Mouse (Mus musculus) hindbrain, postnatal 0 days (tissue): ENCODE data around the gene Cela2a. TPM values are rescaled to one million over a fixed set of nuclear protein-coding genes. Genes with fewer than 3 reads are reported as not detected.

ENCODE experiments used
- ATAC-seq: fragments of 200-750 bp; cut with Nextera tagmentation; 2 replicates; pipeline ENCODE4 v1.8.0; 2017; ENCODE audit warnings: mild to moderate bottlenecking, moderate TSS enrichment, moderate library complexity
- DNase-seq: peaks from one replicate; pipeline ENCODE4 v3.0.0-alpha.2; 2015; ENCODE audit warnings: low spot score
- H3K27ac ChIP-seq: fragments of 300-500 bp; sonication (generic); 2 replicates; pipeline ENCODE4 v1.5.1; 2014; ENCODE audit warnings: mild to moderate bottlenecking
- H3K27me3 ChIP-seq: fragments of 300-500 bp; sonication (generic); 2 replicates; pipeline ENCODE4 v1.6.1; 2014; ENCODE audit warnings: low read length, mixed read lengths; ENCODE audit not compliant: insufficient read depth
- H3K36me3 ChIP-seq: fragments of 300-500 bp; sonication (generic); 2 replicates; pipeline ENCODE4 v1.6.1; 2014; ENCODE audit warnings: low read length, mixed read lengths; ENCODE audit not compliant: insufficient read depth
- H3K4me1 ChIP-seq: fragments of 300-500 bp; sonication (generic); 2 replicates; pipeline ENCODE4 v1.6.1; 2014; ENCODE audit warnings: antibody characterized with exemption, low read length, mixed read lengths; ENCODE audit not compliant: insufficient read depth
- H3K4me2 ChIP-seq: fragments of 300-500 bp; sonication (generic); 2 replicates; pipeline ENCODE4 v1.6.1; 2014; ENCODE audit warnings: low read depth, mild to moderate bottlenecking, low read length, moderate library complexity, mixed read lengths
- H3K4me3 ChIP-seq: fragments of 300-500 bp; sonication (generic); 2 replicates; pipeline ENCODE4 v1.5.1; 2014; ENCODE audit warnings: low read length
- H3K9ac ChIP-seq: fragments of 300-500 bp; sonication (generic); replicated peaks from 2 replicates; pipeline ENCODE4 v1.6.1; 2014; ENCODE audit warnings: mild to moderate bottlenecking, low read length, moderate library complexity, mixed read lengths
- H3K9me3 ChIP-seq: fragments of 300-500 bp; sonication (generic); 2 replicates; pipeline ENCODE4 v1.6.1; 2016; ENCODE audit warnings: low read length, mixed read lengths
- CTCF ChIP-seq: IDR thresholded peaks from 2 replicates; pipeline ENCODE4 v1.5.1; 2016; ENCODE audit warnings: antibody characterized with exemption, control low read depth, low read depth
- WGBS: fragments of 180-500 bp; shearing (Covaris S2); extraction: QIAGEN DNeasy Blood & Tissue Kit; methylation state at CpG from one replicate; pipeline ENCODE4 v1.1.7; 2014; 5-methylcytosine and 5-hydroxymethylcytosine counted together
- polyA plus RNA-seq: library from polyadenylated mRNA; unstranded; fragments of >200 nt; fragmentation: Nextera tagmentation; extraction: Ambion mirVana; gene quantifications from 2 replicates; pipeline ENCODE4 v1.2.1, GENCODE M21; 2015
- total RNA-seq: library from RNA; depleted of rRNA; stranded (reverse); fragments of >200 nt; gene quantifications from 2 replicates; pipeline ENCODE4 v1.2.3, GENCODE M21; 2014; rRNA removed

Gene Cela2a
- total and polyA plus RNA-seq, 2 experiments from 2014 or later: 0.26 TPM; not detected in 1

GRCm38 (mm10) chr4:141766316-141766667, 59.7 kb downstream of the Cela2a start:
- H3K4me3 ChIP-seq: no peak overlapping the region
- no peak overlapping the region for H3K4me2 ChIP-seq

GRCm38 (mm10) chr4:141765008-141765407, 61.0 kb downstream of the Cela2a start:
- Histone ChIP-seq H3K27me3 (no peaks in the 10 kb centered on the region), H3K4me3 (no peak overlapping the region), H3K9ac (no peak overlapping the region), H3K9me3 (no peaks in the 10 kb centered on the region), H3K36me3 (peaks cover 47% of the 10 kb centered on the region), H3K4me1 (no peaks in the 10 kb centered on the region; the same call in 1 of the 2 replicates), H3K27ac (no peak overlapping the region), H3K4me2 (no peak overlapping the region)
- ATAC-seq (no peak), DNase-seq (no peak)
- WGBS: 93% methylated on average over 3 of the region's 3 CpGs
- TF ChIP-seq CTCF: no peak

More at GRCm38 (mm10) chr4:141766316-141766667, 59.7 kb downstream of the Cela2a start:
- H3K27ac ChIP-seq: peak overlapping the region; percentile 77
- H3K9me3 ChIP-seq: no peaks in the 10 kb centered on the region
- no peaks in the 10 kb centered on the region; the same call in 1 of the 2 replicates for H3K4me1 ChIP-seq
- H3K9ac ChIP-seq: no peak overlapping the region
- no peaks in the 10 kb centered on the region for H3K27me3 ChIP-seq
- peaks cover 58% of the 10 kb centered on the region for H3K36me3 ChIP-seq
- DNase-seq: no peak
- peak; percentile 41; the same call in 1 of the 2 replicates for ATAC-seq
- no peak for TF ChIP-seq CTCF
- WGBS: 38% methylated on average over 8 of the region's 8 CpGs

Other genes with a start within 250 kb of the Cela2a start
- 22.5 and 26.7 TPM in 2 replicates for gene Fblim1, start 220.1 kb downstream of the Cela2a start, total RNA-seq
- 21.7 and 25.6 TPM in 2 replicates for gene Fblim1, start 220.1 kb downstream of the Cela2a start, polyA plus RNA-seq
- gene Tmem82, start 207.5 kb downstream of the Cela2a start, total RNA-seq: 1.3 and 1.6 TPM in 2 replicates
- gene Tmem82, start 207.5 kb downstream of the Cela2a start, polyA plus RNA-seq: 1.3 and 1.5 TPM in 2 replicates
- 18.1 and 22.2 TPM in 2 replicates for gene Slc25a34, start 202.3 kb downstream of the Cela2a start, total RNA-seq
- 3.0 and 3.6 TPM in 2 replicates for gene Slc25a34, start 202.3 kb downstream of the Cela2a start, polyA plus RNA-seq
- 45.8 and 47.6 TPM in 2 replicates for gene Plekhm2, start 161.3 kb downstream of the Cela2a start, total RNA-seq
- gene Plekhm2, start 161.3 kb downstream of the Cela2a start, polyA plus RNA-seq: 6.1 and 6.4 TPM in 2 replicates
- 3.0 and 13.6 TPM in 2 replicates for gene Rsc1a1, start 140.6 kb downstream of the Cela2a start, total RNA-seq
- gene Rsc1a1, start 140.6 kb downstream of the Cela2a start, polyA plus RNA-seq: 0.32 TPM in 1 of 2 replicates, not detected in the other
- gene Ddi2, start 102.7 kb downstream of the Cela2a start, total RNA-seq: 20.9 and 31.5 TPM in 2 replicates
- gene Ddi2, start 102.7 kb downstream of the Cela2a start, polyA plus RNA-seq: 12.1 and 12.5 TPM in 2 replicates
- 0.72 TPM in 1 of 2 replicates, not detected in the other for gene Agmat, start 79.5 kb downstream of the Cela2a start, total RNA-seq
- gene Agmat, start 79.5 kb downstream of the Cela2a start, polyA plus RNA-seq: 0.60 and 0.62 TPM in 2 replicates
- gene Dnajc16, start 35.2 kb downstream of the Cela2a start, total RNA-seq: 17.5 and 21.0 TPM in 2 replicates
- gene Dnajc16, start 35.2 kb downstream of the Cela2a start, polyA plus RNA-seq: 6.1 and 6.8 TPM in 2 replicates
- 25.9 and 29.1 TPM in 2 replicates for gene Casp9, start 32.5 kb downstream of the Cela2a start, total RNA-seq
- 17.9 and 20.3 TPM in 2 replicates for gene Casp9, start 32.5 kb downstream of the Cela2a start, polyA plus RNA-seq
- gene Ctrc, start 20.2 kb upstream of the Cela2a start, total RNA-seq: not detected in 2 replicates
- not detected in 2 replicates for gene Ctrc, start 20.2 kb upstream of the Cela2a start, polyA plus RNA-seq
- gene Efhd2, start 48.8 kb upstream of the Cela2a start, total RNA-seq: 39.4 and 49.2 TPM in 2 replicates
- gene Efhd2, start 48.8 kb upstream of the Cela2a start, polyA plus RNA-seq: 62.5 and 64.8 TPM in 2 replicates
- gene Fhad1, start 188.9 kb upstream of the Cela2a start, total RNA-seq: 2.0 and 16.9 TPM in 2 replicates
- 5.8 and 7.5 TPM in 2 replicates for gene Fhad1, start 188.9 kb upstream of the Cela2a start, polyA plus RNA-seq